Mouse (Mus musculus): ENCODE data around the gene Eefsec. TPM values are rescaled to one million over a fixed set of nuclear protein-coding genes. Genes with fewer than 3 reads are reported as not detected.

Eefsec gene
- total and polyA plus RNA-seq, 3 experiments = 27.5 to 378 (median 40.7) TPM

- no peak for TF ChIP-seq ZKSCAN1 (IDR thresholded peaks at IDR 0.05; ENCODE audit: low read depth, low read length)
Measured at GRCm38 (mm10) chr6:88319735-88320134, 126.6 kb downstream of the Eefsec start (continued).

DNA sequence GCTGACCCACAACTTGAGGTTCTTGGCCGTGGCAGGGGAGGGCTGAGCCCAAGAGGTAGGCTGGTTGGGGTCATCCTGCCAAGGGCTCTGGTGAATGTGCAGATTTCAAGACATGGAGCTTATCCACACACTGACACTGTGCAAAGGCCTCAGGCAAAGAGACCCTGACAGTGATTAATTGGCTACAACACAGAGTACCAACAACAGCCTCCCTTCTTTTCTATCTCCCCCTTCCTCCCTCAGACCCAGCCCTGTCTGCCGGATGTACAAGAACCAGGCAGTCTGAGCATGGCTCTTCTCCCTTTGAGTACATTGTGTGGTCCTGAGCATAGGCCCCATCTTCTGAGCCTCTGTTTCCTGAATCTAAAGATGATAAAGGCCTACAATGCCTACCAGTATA lies 131.0 kb downstream of the Eefsec start:
- Histone ChIP-seq H3K27me3 (ENCODE audit: control insufficient read depth in 1 of 2, insufficient read depth in 2 of 2, low read length in 2 of 2) (no peaks in the 10 kb centered on the region), H3K4me3 (ENCODE audit: control insufficient read depth in 1 of 2, insufficient read depth in 1 of 2, low read depth in 2 of 2, low read length in 2 of 2) (no peak overlapping the region), H3K9me3 (replicated peaks; ENCODE audit: insufficient read depth, low read length) (no peaks in the 10 kb centered on the region), H3K9ac (ENCODE audit: control insufficient read depth, low read depth, low read length, poor library complexity, severe bottlenecking) (no peak overlapping the region), H3K36me3 (ENCODE audit: control insufficient read depth in 1 of 2, insufficient read depth in 2 of 2, low read length in 2 of 2) (no peaks in the 10 kb centered on the region; a peak in 1 of 4 replicates), H3K79me2 (ENCODE audit: control insufficient read depth, insufficient read depth, low read length, poor library complexity) (no peaks in the 10 kb centered on the region), H3K4me1 (ENCODE audit: control insufficient read depth in 1 of 2, insufficient read depth in 2 of 2, low read length in 2 of 2) (no peaks in the 10 kb centered on the region), H3K27ac (ENCODE audit: control insufficient read depth, low read depth, low read length) (no peak overlapping the region)
- DNase-seq (ENCODE audit: low read depth, low spot score) = no peak
- no peak for TF ChIP-seq SMC3 (IDR thresholded peaks at IDR 0.05; ENCODE audit: low read depth, low read length)
- no peak for TF ChIP-seq ZNF384 (IDR thresholded peaks at IDR 0.05; ENCODE audit: low read depth, low read length)
- TF ChIP-seq CHD2 (IDR thresholded peaks at IDR 0.05; ENCODE audit: low read length) = no peak
- TF ChIP-seq SIN3A (IDR thresholded peaks at IDR 0.05; ENCODE audit: low read length) = no peak
- TF ChIP-seq E2F4 (IDR thresholded peaks at IDR 0.05; ENCODE audit: borderline replicate concordance, low read depth, low read length) = no peak
- no peak for TF ChIP-seq CHD1 (IDR thresholded peaks at IDR 0.05; ENCODE audit: low read depth, low read length)
- TF ChIP-seq POLR2AphosphoS5 (IDR thresholded peaks at IDR 0.05; ENCODE audit: borderline replicate concordance, low read depth, low read length) = no peak
- TF ChIP-seq MYB (IDR thresholded peaks at IDR 0.05; ENCODE audit: low read depth, low read length) = no peak
- no peak for TF ChIP-seq HCFC1 (IDR thresholded peaks at IDR 0.05; ENCODE audit: low read depth, low read length)
- TF ChIP-seq MYC (IDR thresholded peaks at IDR 0.05; ENCODE audit: low read depth, low read length) = no peak
- no peak for TF ChIP-seq UBTF (IDR thresholded peaks at IDR 0.05; ENCODE audit: borderline replicate concordance, insufficient read depth, low read depth, low read length)
- no peak for TF ChIP-seq TCF12 (IDR thresholded peaks at IDR 0.05; ENCODE audit: low read depth, low read length)
- TF ChIP-seq ELF1 (IDR thresholded peaks at IDR 0.05; ENCODE audit: low read depth, low read length) = no peak
- TF ChIP-seq GABPA (IDR thresholded peaks at IDR 0.05; ENCODE audit: low read depth, low read length) = no peak
- no peak for TF ChIP-seq MXI1 (IDR thresholded peaks at IDR 0.05; ENCODE audit: low read depth, low read length)

DNA sequence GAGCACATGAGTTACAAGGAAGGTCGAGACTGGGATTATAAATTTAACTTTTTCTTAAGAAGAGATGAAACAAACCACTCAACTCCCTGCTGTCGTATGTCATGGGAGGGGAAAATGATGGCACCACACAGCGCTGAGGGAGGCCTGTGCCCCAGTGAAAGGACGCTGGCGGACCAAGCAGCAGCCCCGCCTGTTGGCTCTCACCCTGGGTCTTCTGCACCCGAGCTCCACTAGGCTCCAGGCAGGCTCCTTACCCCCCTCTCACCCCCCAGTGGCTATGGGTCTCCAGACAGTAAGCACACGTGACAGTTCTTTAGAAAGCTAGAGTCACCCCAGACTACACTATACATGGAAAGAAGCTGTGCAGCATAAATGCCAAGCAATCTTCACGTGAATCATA lies 132.4 kb downstream of the Eefsec start:
- H3K27ac ChIP-seq (ENCODE audit: control insufficient read depth, low read depth, low read length) = no peak overlapping the region
- DNase-seq (ENCODE audit: low read depth, low spot score) = no peak
- H3K9me3 ChIP-seq (replicated peaks; ENCODE audit: insufficient read depth, low read length) = no peaks in the 10 kb centered on the region
- H3K36me3 ChIP-seq (ENCODE audit: control insufficient read depth in 1 of 2, insufficient read depth in 2 of 2, low read length in 2 of 2) = no peaks in the 10 kb centered on the region; a peak in 1 of 4 replicates
- H3K4me1 ChIP-seq (ENCODE audit: control insufficient read depth in 1 of 2, insufficient read depth in 2 of 2, low read length in 2 of 2) = no peaks in the 10 kb centered on the region
- TF ChIP-seq MEF2A (IDR thresholded peaks at IDR 0.05; ENCODE audit: extremely low read depth, insufficient replicate concordance, low read depth, low read length, poor library complexity, severe bottlenecking) = no peak
- no peak overlapping the region for H3K9ac ChIP-seq (ENCODE audit: control insufficient read depth, low read depth, low read length, poor library complexity, severe bottlenecking)
- H3K79me2 ChIP-seq (ENCODE audit: control insufficient read depth, insufficient read depth, low read length, poor library complexity) = no peaks in the 10 kb centered on the region
- no peak overlapping the region for H3K4me3 ChIP-seq (ENCODE audit: control insufficient read depth in 1 of 2, insufficient read depth in 1 of 2, low read depth in 2 of 2, low read length in 2 of 2)
- H3K27me3 ChIP-seq (ENCODE audit: control insufficient read depth in 1 of 2, insufficient read depth in 2 of 2, low read length in 2 of 2) = no peaks in the 10 kb centered on the region
